In the genomic region with DNA sequence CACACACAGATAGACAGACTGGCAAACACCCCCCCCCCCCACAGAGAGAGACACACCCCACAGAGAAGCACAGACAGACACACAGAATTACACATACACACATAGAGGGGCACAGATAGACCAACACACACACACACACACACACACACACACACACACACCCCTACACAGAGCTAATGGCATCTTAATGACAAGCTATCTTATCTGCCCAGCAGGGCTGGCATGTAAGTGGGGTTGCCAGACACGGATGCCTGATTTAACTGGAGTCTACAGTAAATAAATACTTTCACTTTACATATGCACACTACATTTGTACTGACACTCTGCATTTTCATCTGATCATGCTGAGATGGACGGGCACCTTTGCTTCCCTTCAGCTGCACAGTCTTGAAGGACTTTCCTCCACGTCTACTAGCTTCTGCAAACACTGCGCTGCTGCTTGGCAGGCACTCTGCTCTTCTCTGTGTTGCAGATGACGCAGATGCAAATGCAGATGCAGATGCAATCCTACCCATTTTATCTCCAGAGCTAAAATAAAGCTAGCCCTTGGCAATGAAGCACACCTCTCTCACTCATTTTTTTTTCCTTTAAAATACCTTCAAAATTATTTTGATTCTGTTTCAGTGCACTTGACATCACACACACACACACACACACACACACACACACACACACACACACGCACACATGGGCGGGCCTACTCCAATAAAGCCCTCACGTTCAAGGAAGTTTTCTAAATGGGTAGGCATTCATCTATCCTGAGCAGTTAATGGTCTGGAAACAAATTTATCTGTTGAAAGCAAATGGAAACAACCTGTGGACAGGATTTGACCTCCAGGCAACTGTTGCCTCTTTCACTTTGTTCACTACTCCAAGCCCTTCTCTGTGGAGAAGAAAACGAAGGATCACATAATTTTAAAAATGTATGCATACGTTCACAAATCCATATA, we compare ENCODE assay signal across 12 mouse cellular contexts. TPM values are rescaled to one million over a fixed set of nuclear protein-coding genes. Genes with fewer than 3 reads are reported as not detected.
A peak's percentile ranks its signal among the peaks of the same experiment; 100 is the strongest.
DNase-seq lines count a peak whose midpoint lies in the region; ATAC-seq and TF ChIP-seq lines count a peak whose summit lies in the region.
"Had no signal": no experiment of that assay in that cellular context is flagged by ENCODE, and none has a peak within 500 bp of the region (broad histone marks: within the 10 kb centered on the region; RNA-seq: fewer than 3 reads in every experiment).

No protein-coding gene starts in this region.

- no peak for TF ChIP-seq CTCF in hindbrain, postnatal 0 days (IDR thresholded peaks at IDR 0.05; ENCODE audit: low read depth)
- TF ChIP-seq CTCF in MEL (IDR thresholded peaks at IDR 0.05 in 2 of 3, conservative IDR thresholded peaks at IDR 0.05 in 1 of 3; ENCODE audit: control insufficient read depth in 1 of 3, insufficient read depth in 1 of 3, low read depth in 2 of 3, low read length in 3 of 3, poor library complexity in 1 of 3, severe bottlenecking in 1 of 3), result no peak
- TF ChIP-seq CTCF in liver, embryonic 14.5 days (IDR thresholded peaks at IDR 0.05; ENCODE audit: low read depth), result no peak

- peaks cover 15% of the 10 kb centered on the region for H3K4me1 ChIP-seq in hindbrain, embryonic 13.5 days (replicated peaks)
- no peaks in the 10 kb centered on the region for H3K4me1 ChIP-seq in hindbrain, postnatal 0 days (ENCODE audit: insufficient read depth, low read length)
- H3K4me1 ChIP-seq in MEL (ENCODE audit: control insufficient read depth in 1 of 2, insufficient read depth in 2 of 2, low read length in 2 of 2), result peaks cover 2 to 10% of the 10 kb centered on the region in 2 experiments
- peaks cover 22 to 33% of the 10 kb centered on the region in 2 experiments for H3K4me1 ChIP-seq in liver, embryonic 14.5 days (replicated peaks; ENCODE audit: control insufficient read depth in 2 of 2, insufficient read depth in 2 of 2, low read length in 1 of 2)

- DNase-seq in hindbrain, postnatal 0 days (ENCODE audit: low spot score), result no peak
- DNase-seq in MEL (ENCODE audit: low read depth, low spot score) (peak; percentile 43), R1 (ENCODE audit: low read depth, low spot score) (peak; percentile 10)
- DNase-seq in liver, embryonic 14.5 days (ENCODE audit: low read depth in 3 of 3, low spot score in 3 of 3), result peak; percentile 47 to 55 (median 54)
- no peak for DNase-seq in urinary bladder, postnatal 4 days (ENCODE audit: low spot score in 2 of 2)
- no peak for DNase-seq in cerebellum, postnatal 4 days (ENCODE audit: low spot score in 2 of 2)
- DNase-seq in ovary, adult 18-20 months (ENCODE audit: low spot score), result no peak
- DNase-seq: cerebellum, adult 8-10 months; thymus, postnatal 14 days had no signal

- H3K27me3 ChIP-seq in hindbrain, embryonic 13.5 days, result no peaks in the 10 kb centered on the region
- no peaks in the 10 kb centered on the region for H3K27me3 ChIP-seq in hindbrain, postnatal 0 days (ENCODE audit: insufficient read depth, low read length)
- no peaks in the 10 kb centered on the region for H3K27me3 ChIP-seq in MEL (ENCODE audit: control insufficient read depth in 1 of 2, insufficient read depth in 2 of 2, low read length in 2 of 2)
- no peaks in the 10 kb centered on the region for H3K27me3 ChIP-seq in liver, embryonic 14.5 days (ENCODE audit: control insufficient read depth, insufficient read depth, low read length)

- no peak for TF ChIP-seq RAD21 in MEL (IDR thresholded peaks at IDR 0.05; ENCODE audit: low read depth, low read length)

- peak in 1 of 2 experiments; percentile 78; a peak in 3 of 4 replicates for TF ChIP-seq EP300 in MEL (IDR thresholded peaks at IDR 0.05; ENCODE audit: low read depth in 1 of 2, low read length in 2 of 2)
- TF ChIP-seq EP300 in liver, embryonic 14.5 days (IDR thresholded peaks at IDR 0.05; ENCODE audit: low read depth), result peak; percentile 81

- H3K9me3 ChIP-seq in hindbrain, embryonic 13.5 days, result no peaks in the 10 kb centered on the region
- H3K9me3 ChIP-seq in hindbrain, postnatal 0 days (ENCODE audit: low read length), result no peaks in the 10 kb centered on the region
- H3K9me3 ChIP-seq in MEL (replicated peaks; ENCODE audit: insufficient read depth, low read length), result no peaks in the 10 kb centered on the region
- no peaks in the 10 kb centered on the region for H3K9me3 ChIP-seq in liver, embryonic 14.5 days (ENCODE audit: control insufficient read depth, low read length)

- WGBS in hindbrain, embryonic 13.5 days, result 58% methylated on average over 10 of the region's 10 CpGs
- 62% methylated on average over 10 of the region's 10 CpGs for whole genome bisulfite sequencing in hindbrain, postnatal 0 days
- WGBS in liver, embryonic 14.5 days (ENCODE audit: insufficient replicate concordance), result 52% methylated on average over 10 of the region's 10 CpGs

- no peak for TF ChIP-seq POLR2A in MEL (IDR thresholded peaks at IDR 0.05; ENCODE audit: control insufficient read depth in 1 of 2, insufficient read depth in 1 of 2, low read depth in 1 of 2, low read length in 2 of 2, poor library complexity in 1 of 2)

- no peaks in the 10 kb centered on the region for H3K36me3 ChIP-seq in hindbrain, embryonic 13.5 days
- no peaks in the 10 kb centered on the region for H3K36me3 ChIP-seq in hindbrain, postnatal 0 days (ENCODE audit: insufficient read depth, low read length)
- H3K36me3 ChIP-seq in MEL (ENCODE audit: control insufficient read depth in 1 of 2, insufficient read depth in 2 of 2, low read length in 2 of 2), result peaks cover 0 to 3% of the 10 kb centered on the region in 2 experiments; a peak in 2 of 4 replicates
- H3K36me3 ChIP-seq in liver, embryonic 14.5 days (replicated peaks; ENCODE audit: control insufficient read depth, insufficient read depth, low read depth), result no peaks in the 10 kb centered on the region

- peak overlapping the region; percentile 60 for H3K27ac ChIP-seq in hindbrain, embryonic 13.5 days
- no peak overlapping the region for H3K27ac ChIP-seq in hindbrain, postnatal 0 days
- H3K27ac ChIP-seq in MEL (ENCODE audit: control insufficient read depth, low read depth, low read length), result no peak overlapping the region
- peak overlapping the region; percentile 56 for H3K27ac ChIP-seq in liver, embryonic 14.5 days
- H3K27ac ChIP-seq: macrophage had no signal

- peak; percentile 68; the same call in 1 of the 2 replicates for ATAC-seq in hindbrain, embryonic 13.5 days (ENCODE audit: low FRiP score)
- ATAC-seq in hindbrain, postnatal 0 days, result no peak
- ATAC-seq in liver, embryonic 14.5 days (ENCODE audit: insufficient read depth), result peak; percentile 91
- ATAC-seq: inflammation-experienced regulatory T-cells, adult 6 months had no signal

- no peak overlapping the region for H3K4me3 ChIP-seq in hindbrain, embryonic 13.5 days
- H3K4me3 ChIP-seq in hindbrain, postnatal 0 days (ENCODE audit: low read length), result no peak overlapping the region
- peak overlapping the region; percentile 34 to 46; a peak in 3 of 4 replicates for H3K4me3 ChIP-seq in MEL (ENCODE audit: control insufficient read depth in 1 of 2, insufficient read depth in 1 of 2, low read depth in 2 of 2, low read length in 2 of 2)
- peak overlapping the region in 1 of 2 experiments; percentile 15; a peak in 2 of 4 replicates for H3K4me3 ChIP-seq in liver, embryonic 14.5 days (ENCODE audit: insufficient read depth in 1 of 2, low read depth in 2 of 2, low read length in 2 of 2)

- H3K79me2 ChIP-seq in MEL (ENCODE audit: control insufficient read depth, insufficient read depth, low read length, poor library complexity), result no peaks in the 10 kb centered on the region

- no peak overlapping the region for H3K4me2 ChIP-seq in hindbrain, embryonic 13.5 days
- no peak overlapping the region for H3K4me2 ChIP-seq in hindbrain, postnatal 0 days (ENCODE audit: low read depth, low read length)
- H3K4me2 ChIP-seq in liver, embryonic 14.5 days (ENCODE audit: low read depth), result peak overlapping the region; percentile 41

- no peak overlapping the region for H3K9ac ChIP-seq in hindbrain, embryonic 13.5 days
- H3K9ac ChIP-seq in hindbrain, postnatal 0 days (replicated peaks; ENCODE audit: low read length), result no peak overlapping the region
- H3K9ac ChIP-seq in MEL (ENCODE audit: control insufficient read depth, low read depth, low read length, poor library complexity, severe bottlenecking), result 0 out of 2 replicates have a peak overlapping the region, but pooled peaks have one; percentile 9
- H3K9ac ChIP-seq in liver, embryonic 14.5 days (replicated peaks), result no peak overlapping the region

TF ChIP-seq in MEL, 35 proteins besides CTCF, POLR2A, EP300 and RAD21:
- TF ChIP-seq ETS1 (IDR thresholded peaks at IDR 0.05; ENCODE audit: low read depth, low read length) (peak; percentile 75), ZNF384 (IDR thresholded peaks at IDR 0.05; ENCODE audit: low read depth, low read length) (no peak), MYB (IDR thresholded peaks at IDR 0.05; ENCODE audit: low read depth, low read length) (no peak), E2F4 (IDR thresholded peaks at IDR 0.05; ENCODE audit: borderline replicate concordance, low read depth, low read length) (no peak), TCF12 (IDR thresholded peaks at IDR 0.05; ENCODE audit: low read depth, low read length) (peak; percentile 84), GATA1 (IDR thresholded peaks at IDR 0.05; ENCODE audit: low read depth, low read length) (peak; percentile 63)

RNA-seq across cellular contexts. Expression of a gene that starts 15.3 kb away (rescaled TPM):
- polyA plus RNA-seq in hindbrain, embryonic 13.5 days (2015; fragmentation: Nextera tagmentation; extraction: Ambion mirVana), result 7.1 and 7.9 TPM in 2 replicates
- total RNA-seq in hindbrain, postnatal 0 days (2014; rRNA removed), result 7.6 and 14.7 TPM in 2 replicates
- 2.8 and 4.3 TPM in 2 replicates for polyA plus RNA-seq in hindbrain, postnatal 0 days (2015; fragmentation: Nextera tagmentation; extraction: Ambion mirVana)
- total RNA-seq in MEL (2012; rRNA removed), result not detected in 2 replicates
- not detected for polyA plus RNA-seq in MEL (2012; ENCODE audit: insufficient read depth in 1 of 2, insufficient read length in 2 of 2, low read depth in 1 of 2, low replicate concordance in 2 of 2, missing spikeins in 1 of 2)
- polyA plus RNA-seq in liver, embryonic 14.5 days (2012; rRNA removed), result 0.93 and 1.1 TPM in 2 replicates
- polyA plus RNA-seq in liver, embryonic 14.5 days (2014; fragmentation: Nextera tagmentation; extraction: Ambion mirVana), result 0.48 and 0.56 TPM in 2 replicates

Comparison
In these comparisons a context has a peak if more than half of its experiments do, and no peak if none do; other contexts are left out.
1. H3K27ac ChIP-seq: peak in hindbrain, embryonic 13.5 days (single experiment) and liver, embryonic 14.5 days (single experiment); none in hindbrain, postnatal 0 days (single experiment) and MEL (single experiment).
2. H3K4me3 ChIP-seq: peak in MEL (2 of 2); none in hindbrain, embryonic 13.5 days (single experiment) and hindbrain, postnatal 0 days (single experiment).
3. DNase-seq: peak in MEL (single experiment), R1 (single experiment) and liver, embryonic 14.5 days (3 of 3); none in hindbrain, postnatal 0 days (single experiment), urinary bladder, postnatal 4 days (0 of 2), cerebellum, postnatal 4 days (0 of 2) and ovary, adult 18-20 months (single experiment).